Mouse (Mus musculus) retina, embryonic 14.5 days (tissue): ENCODE measurements around the gene Maneal.

Experiments
- DNase-seq: peaks from one replicate; pipeline ENCODE4 v3.0.0-alpha.2; 2015; ENCODE audit warnings: low spot score

Maneal gene

GRCm38 (mm10) chr4:124849631-124850260 is 12.2 kb downstream of the Maneal start:
- DNase-seq = peak; percentile 64

DNA sequence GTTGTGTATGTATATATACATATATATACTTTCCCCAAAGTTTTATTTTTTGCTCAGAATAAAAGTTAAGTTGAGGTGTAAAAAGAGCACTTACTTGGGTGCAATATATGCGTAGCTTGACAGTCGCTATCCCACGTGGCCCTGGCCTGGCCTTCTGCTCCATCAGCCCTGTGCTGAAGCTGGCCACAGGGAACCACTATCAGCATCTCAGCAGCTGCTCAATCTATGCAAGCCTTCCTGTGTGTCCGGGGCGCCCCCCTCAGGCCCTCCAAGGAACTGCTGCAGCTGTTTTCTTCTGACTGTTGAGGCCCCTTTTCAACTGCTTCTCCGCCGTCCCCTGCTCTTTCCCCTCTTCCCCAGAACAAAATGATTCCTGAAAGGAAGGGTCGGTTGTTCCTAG is 14.4 kb downstream of the Maneal start:
- DNase-seq = peak; percentile 94

DNA sequence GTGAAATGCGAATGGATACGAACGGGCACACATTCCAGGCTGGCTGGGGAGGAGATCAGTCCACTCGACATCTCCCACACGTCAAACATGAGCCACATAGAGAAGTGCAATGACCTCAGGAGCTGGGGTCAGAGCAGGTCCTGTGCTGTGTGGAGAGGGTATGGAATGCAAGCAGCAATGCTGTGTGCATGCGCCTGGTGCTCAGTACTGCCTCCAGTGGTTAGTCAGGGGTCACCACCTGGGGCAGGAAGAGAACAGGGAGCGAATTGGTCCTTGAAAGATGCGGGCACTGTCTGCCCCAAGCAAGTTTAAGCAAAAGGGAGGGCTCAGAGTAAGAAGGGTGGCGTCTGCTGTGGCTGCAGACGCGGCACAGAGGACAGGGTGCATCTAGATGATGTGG is 18.5 kb downstream of the Maneal start:
- DNase-seq = peak; percentile 62

DNA sequence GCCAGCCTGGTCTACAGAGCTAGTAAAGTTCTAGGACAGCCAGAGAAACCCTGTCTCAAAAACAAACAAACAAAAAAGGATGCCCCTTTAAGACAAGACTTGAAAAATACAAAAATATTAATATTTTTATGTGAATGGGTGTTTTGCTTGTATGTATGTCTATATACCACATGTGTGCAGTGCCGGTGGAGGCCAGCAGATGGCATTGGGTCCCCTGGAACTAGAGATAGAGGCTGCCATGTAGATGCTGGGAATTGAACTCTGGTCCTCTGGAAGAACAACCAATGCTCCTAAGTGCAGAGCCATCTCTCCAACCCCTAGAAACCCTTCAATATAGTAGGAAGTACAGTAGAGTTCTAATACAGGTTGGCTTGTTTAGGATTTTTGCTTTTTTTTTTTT is 21.0 kb downstream of the Maneal start:
- peak; percentile 23 for DNase-seq

GRCm38 (mm10) chr4:124838035-124838700 is 23.8 kb downstream of the Maneal start:
- no peak for DNase-seq

GRCm38 (mm10) chr4:124832796-124833195 is 29.2 kb downstream of the Maneal start:
- DNase-seq = no peak

DNA sequence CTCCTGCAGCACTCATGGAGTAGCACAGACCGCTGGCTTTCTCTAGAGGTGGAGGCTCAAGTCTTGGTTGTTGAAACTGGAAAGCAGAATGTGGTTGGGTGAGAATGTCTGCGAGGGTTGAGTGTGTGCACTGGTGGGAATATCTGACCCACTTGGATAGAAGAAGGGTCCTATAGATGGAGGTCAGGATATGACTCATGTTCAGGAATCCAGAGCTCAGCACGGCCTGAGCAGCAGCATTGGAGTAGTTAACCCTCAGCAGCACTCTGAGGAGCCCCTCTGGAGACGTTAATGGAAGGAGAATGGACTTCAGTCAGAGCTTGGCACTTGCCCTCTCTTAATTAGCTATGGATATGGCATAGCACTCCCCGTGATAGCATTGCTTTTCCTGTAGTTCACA is 32.3 kb downstream of the Maneal start:
- no peak for DNase-seq

DNA sequence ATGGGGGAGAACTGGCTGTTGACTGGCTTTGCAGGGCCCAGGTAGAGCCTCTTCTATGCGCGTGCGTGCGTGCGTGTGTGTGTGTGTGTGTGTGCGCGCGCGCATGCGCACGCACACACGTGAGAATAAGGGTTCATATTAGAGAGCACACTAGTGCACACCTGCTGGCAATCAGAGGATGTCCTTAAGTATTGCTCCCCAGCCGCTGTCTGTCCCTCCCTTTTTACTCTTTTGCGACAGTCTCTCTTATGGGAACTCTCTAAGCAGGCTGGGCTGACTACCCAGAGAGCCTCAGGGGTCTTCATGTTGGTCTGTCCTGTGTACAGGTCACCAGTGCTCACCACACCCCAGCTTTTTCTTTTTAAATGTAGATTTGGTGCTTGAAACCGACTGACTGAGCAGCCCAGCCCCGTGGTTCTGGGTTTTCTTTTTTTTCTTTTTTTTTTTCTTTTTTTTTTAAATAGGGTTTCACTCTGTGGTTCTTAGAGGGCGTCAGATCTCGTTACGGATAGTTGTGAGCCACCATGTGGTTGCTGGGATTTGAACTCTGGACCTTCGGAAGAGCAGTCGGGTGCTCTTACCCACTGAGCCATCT is 36.5 kb downstream of the Maneal start:
- DNase-seq = no peak

GRCm38 (mm10) chr4:124824967-124825366 is 37.0 kb downstream of the Maneal start:
- no peak for DNase-seq

DNA sequence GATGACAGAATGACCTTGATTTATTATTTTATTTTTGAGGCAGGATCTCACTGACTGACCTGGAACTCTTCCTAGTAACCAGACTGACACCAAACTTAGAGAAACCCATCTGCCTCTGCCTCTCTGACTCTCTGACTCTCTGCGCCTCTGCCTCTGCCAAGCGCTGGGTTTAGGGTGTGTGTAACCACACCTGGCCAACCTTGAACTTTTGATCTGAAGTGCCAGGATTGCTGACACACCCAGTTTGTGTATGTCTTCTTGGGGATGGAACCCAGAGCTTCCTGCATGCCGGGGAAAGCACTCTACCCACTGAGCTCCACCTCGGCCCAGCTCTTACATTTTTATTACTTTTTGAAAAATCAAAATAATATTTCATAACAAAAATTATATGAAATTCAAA is 43.1 kb downstream of the Maneal start:
- DNase-seq = no peak

- peak; percentile 63 for DNase-seq
Measured at GRCm38 (mm10) chr4:124817803-124818202, 44.2 kb downstream of the Maneal start.

- DNase-seq = no peak
Measured at GRCm38 (mm10) chr4:124815901-124816300, 46.1 kb downstream of the Maneal start.

DNA sequence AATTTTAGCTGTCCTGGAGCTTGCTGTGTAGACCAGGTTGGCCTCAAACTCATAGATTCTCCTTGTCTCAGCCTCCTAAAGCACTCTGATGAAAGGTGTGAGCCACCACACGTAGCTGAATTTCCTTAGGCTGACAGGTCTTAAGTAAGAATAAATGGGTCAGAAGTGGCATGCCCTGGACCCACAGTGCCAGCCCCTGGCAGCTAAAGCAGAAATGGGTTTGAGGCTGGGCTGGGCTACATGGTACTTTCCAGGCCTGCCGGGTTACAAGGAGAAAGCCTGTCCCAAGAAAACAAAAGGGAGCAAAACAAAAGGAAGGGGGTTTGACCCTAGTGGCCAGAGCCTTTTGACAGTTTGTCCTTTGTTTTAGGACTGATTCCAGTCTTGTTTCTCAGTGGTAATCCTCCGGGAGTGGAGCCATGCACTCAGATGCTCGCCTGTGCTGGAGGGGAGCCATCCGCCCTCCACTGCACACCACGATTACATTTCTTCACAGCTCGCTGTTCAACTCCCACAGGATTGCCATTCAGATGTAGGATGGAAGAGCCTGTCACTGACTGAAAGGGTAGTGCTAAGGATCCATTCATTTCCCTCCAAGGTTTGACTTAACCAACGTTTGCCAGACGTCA is 50.5 kb downstream of the Maneal start:
- peak; percentile 29 for DNase-seq

GRCm38 (mm10) chr4:124810056-124810455 is 51.9 kb downstream of the Maneal start:
- DNase-seq = no peak

DNA sequence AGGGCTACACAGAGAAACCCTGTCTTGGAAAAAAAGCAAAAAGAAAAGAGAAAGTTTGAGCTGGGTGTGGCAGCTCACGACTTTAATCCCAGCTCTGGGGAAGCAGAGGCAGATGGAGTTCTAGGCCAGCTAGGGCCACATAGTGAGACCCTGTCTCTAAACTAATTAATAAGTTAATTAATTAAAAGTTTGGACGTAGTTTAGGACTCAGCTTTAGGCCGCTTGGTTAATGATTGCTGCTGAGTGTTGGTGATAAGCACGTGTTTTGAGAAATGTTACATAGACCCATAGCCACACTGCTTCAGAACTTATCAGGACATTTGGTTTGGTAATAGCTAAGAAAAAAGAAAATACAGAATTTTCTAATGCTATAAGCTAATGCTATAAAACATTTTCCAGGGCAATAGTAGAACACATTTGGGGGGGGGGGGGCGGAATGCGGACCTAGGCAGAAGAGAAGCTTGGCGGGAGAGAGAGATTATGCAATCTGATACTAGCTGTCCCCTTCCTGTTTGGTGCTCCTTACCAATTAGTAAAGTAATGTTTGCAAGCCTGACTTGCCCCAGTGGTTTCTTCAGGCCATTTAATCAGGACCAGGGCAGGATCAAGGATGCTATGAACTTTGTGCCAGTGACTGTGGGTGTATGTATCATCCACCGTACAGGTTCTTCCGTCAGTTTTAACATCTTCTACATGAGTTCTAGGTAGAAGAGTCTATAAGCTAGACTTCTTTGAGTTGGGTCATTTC is 52.7 kb downstream of the Maneal start:
- DNase-seq = no peak

GRCm38 (mm10) chr4:124808511-124808910 is 53.5 kb downstream of the Maneal start:
- no peak for DNase-seq
